Mouse (Mus musculus): ENCODE measurements around the gene Fbh1.
"Not testable (repeated sequence)": the region's sequence is repeated elsewhere in the genome, so short reads cannot be mapped to it uniquely, and the experiment has no call there.

The Fbh1 gene

GRCm38 (mm10) chr2:11718573-11718972, 58.8 kb downstream of the Fbh1 start:
- no peak for DNase-seq (ENCODE audit: low spot score)

- no peak for DNase-seq (ENCODE audit: low spot score)
These were observed 62.8 kb downstream of the Fbh1 start for GRCm38 (mm10) chr2:11714535-11714934.

DNA sequence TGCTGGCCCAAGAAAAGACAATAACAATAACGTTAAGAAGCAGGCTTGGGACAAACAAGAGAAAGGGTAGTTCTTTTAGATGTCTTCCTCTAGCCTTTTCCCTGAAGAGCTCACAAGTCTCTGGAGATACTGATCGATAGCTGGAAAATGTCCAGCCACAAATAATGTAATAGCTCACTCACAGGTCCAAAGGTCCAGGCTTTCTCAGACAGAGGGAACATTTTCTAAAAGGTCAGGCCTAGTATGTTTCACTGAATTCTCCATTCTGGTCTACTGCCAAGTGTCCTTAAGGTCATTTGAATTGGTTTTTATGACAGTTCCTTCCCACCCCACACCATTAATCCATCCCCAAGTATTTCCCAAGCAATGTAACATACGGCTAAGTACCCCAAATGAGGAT, 64.4 kb downstream of the Fbh1 start:
- DNase-seq (ENCODE audit: low spot score) = no peak

GRCm38 (mm10) chr2:11712483-11712990, 64.8 kb downstream of the Fbh1 start:
- no peak for DNase-seq (ENCODE audit: low spot score)

DNA sequence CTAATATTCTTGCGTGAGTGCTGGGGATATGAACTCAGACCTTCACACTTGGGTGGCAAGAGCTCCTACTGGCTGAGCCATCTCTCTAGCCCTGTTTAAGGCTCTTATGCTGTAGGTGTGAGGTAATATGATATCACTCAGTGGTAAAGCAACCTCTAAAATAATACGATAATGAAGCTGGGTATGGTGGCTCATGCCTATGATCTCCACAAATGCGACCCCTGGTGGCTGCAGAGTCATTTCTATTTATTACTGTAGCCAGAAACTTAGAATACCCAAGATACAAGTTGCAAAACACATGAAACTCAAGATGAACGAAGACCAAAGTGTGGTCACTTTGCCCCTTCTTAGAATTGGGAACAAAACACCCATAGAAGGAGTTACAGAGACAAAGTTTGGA, 67.3 kb downstream of the Fbh1 start:
- DNase-seq (ENCODE audit: low spot score) = not testable (repeated sequence)

DNA sequence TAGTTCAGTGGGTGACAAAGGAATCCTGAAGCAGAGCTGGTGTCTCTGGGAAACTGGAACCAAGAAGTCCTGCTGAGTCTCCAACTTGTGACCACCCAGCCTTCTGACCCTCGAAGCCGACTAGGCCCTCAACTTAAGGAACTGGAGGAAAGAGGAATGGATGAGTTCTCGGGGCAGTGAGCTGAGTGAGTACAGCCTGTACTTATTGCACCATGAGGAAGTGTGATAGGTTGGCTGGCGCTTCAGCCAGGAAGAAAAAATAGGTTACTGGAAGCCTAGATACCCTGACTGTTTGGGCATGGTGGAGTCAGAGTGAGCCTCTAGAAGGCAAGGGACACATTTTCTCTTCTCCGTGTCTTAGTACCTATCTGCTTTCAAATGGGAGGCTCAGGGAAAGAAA, 68.8 kb downstream of the Fbh1 start:
- DNase-seq (ENCODE audit: low spot score) = no peak

DNA sequence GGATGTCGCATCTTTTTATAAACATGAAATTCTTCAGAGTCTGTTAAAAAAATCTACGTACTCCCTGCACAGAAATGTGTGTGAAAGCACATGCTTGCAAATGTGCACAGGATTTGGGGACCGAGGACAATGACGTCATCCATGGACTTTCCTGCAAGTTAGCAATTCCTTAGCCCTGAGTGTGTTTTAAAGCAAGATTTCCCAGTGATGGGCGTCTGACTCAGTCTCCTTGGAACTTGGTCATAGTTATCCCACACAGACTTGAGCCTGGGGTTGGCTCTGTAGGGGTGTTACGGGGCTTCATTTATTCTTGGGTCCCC, 70.7 kb downstream of the Fbh1 start:
- no peak for DNase-seq (ENCODE audit: low spot score)

- DNase-seq (ENCODE audit: low spot score) = no peak
These were observed 71.2 kb downstream of the Fbh1 start for GRCm38 (mm10) chr2:11706030-11706745.

DNA sequence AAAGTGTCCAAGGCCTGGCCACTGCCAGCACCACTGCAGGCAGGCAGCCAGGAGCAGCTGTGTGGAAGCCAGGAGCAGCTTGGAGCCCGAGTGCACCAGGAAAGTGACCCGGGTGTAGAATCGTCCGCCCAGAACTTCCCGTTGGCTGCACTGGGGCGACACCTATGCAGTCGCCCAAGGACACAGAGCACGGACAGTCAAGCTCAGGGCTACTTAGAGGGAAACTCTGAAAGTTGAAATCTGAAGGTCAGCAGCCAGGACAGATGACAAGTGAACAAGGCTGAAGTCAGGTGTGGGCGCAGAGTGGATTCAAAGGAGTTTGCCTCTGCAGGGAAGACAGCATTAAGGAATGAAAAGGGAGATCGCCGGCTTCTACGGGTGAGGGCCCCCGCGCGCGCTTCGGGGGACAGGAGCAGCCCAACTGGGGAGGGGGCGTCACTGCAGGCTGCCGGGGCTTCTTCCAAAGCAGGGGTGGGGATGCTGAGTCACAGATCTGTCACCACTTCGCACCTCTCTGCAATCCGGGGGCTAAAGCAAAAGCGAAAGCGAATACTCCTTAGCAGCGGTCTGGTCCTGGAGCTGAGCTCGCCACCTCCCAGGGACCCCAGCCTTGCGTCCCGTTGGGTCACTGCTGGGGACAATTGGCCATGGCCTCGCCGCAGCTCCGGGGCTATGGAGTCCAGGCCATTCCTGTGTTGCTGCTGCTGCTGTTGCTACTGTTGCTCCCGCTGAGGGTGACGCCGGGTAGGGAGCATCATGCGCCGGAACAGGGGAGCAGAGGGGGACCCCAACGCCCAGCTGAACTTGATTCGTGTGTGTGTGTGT, 72.0 kb downstream of the Fbh1 start, which contains the start of gene Il15ra:
Gene Il15ra, plus strand, starts transcription at position 90 of the 825 bp plus-strand sequence.
- no peak for DNase-seq (ENCODE audit: low spot score)

- no peak for DNase-seq (ENCODE audit: low spot score)
These were observed 77.5 kb downstream of the Fbh1 start for GRCm38 (mm10) chr2:11699905-11700304.

- no peak for DNase-seq (ENCODE audit: low spot score)
These were observed 78.4 kb downstream of the Fbh1 start for GRCm38 (mm10) chr2:11698994-11699393.

GRCm38 (mm10) chr2:11695867-11696266, 81.5 kb downstream of the Fbh1 start:
- no peak for DNase-seq (ENCODE audit: low spot score)

DNA sequence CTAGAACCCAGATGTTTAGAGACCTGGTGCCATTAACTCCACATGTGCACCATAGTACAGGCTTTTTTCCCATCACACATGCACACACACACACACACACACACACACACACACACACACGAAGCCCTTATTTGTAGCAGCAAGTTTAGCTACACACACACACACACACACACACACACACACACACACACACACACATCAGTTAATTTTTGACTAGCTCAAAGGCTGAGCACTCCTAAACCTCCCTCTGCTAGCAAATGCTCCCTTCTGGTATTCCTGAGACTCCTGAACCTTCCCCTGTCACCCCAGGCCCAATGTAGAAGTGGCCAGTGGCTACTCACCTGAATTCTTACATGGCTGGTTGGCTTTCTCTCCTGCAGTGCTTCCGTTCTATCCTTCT, 83.3 kb downstream of the Fbh1 start:
- DNase-seq (ENCODE audit: low spot score) = no peak

GRCm38 (mm10) chr2:11693352-11693751, 84.0 kb downstream of the Fbh1 start:
- no peak for DNase-seq (ENCODE audit: low spot score)

Data from layer of hippocampus, adult 9-10 months (tissue).